Mouse (Mus musculus) midbrain, embryonic 14.5 days (tissue): ENCODE measurements at regions not wholly inside any gene's neighbourhood (a gene's known extent, or its start where the extent isn't known, plus 50 kb on each side); places are given as distances from the start of the nearest gene placed in this dataset.
A peak's percentile ranks its signal among the peaks of the same experiment; 100 is the strongest.
"Not testable (repeated sequence)": the region's sequence is repeated elsewhere in the genome, so short reads cannot be mapped to it uniquely, and the experiment has no call there.

Experiments used
- ATAC-seq: fragments of 200-750 bp; cut with Nextera tagmentation; 2 replicates; pipeline ENCODE4 v1.8.0; 2017; ENCODE audit warnings: moderate number of reproducible peaks, moderate library complexity; ENCODE audit not compliant: low FRiP score, low TSS enrichment
- DNase-seq: peaks from one replicate; pipeline ENCODE4 v3.0.0-alpha.2; 2015
- H3K27ac ChIP-seq: fragments of 300-500 bp; sonication (generic); replicated peaks from 2 replicates; pipeline ENCODE4 v1.5.1; 2014; ENCODE audit warnings: mild to moderate bottlenecking, low read depth, low read length, moderate library complexity
- H3K27me3 ChIP-seq: fragments of 300-500 bp; sonication (generic); 2 replicates; pipeline ENCODE4 v1.6.1; 2014; ENCODE audit warnings: low read length, control low read depth, mixed read lengths; ENCODE audit not compliant: control insufficient read depth, insufficient read depth
- H3K36me3 ChIP-seq: fragments of 300-500 bp; sonication (generic); 2 replicates; pipeline ENCODE4 v1.6.1; 2014; ENCODE audit warnings: low read length, control low read depth; ENCODE audit not compliant: control insufficient read depth, insufficient read depth
- H3K4me1 ChIP-seq: fragments of 300-500 bp; sonication (generic); 2 replicates; pipeline ENCODE4 v1.6.1; 2014; ENCODE audit warnings: mild to moderate bottlenecking, antibody characterized with exemption, low read length, control low read depth; ENCODE audit not compliant: control insufficient read depth, insufficient read depth
- H3K4me2 ChIP-seq: fragments of 300-500 bp; sonication (generic); 2 replicates; pipeline ENCODE4 v1.6.1; 2014; ENCODE audit warnings: mild to moderate bottlenecking, low read length, moderate library complexity
- H3K4me3 ChIP-seq: fragments of 300-500 bp; sonication (generic); replicated peaks from 2 replicates; pipeline ENCODE4 v1.5.1; 2014; ENCODE audit warnings: low read depth, low read length
- H3K9ac ChIP-seq: fragments of 300-500 bp; sonication (generic); replicated peaks from 2 replicates; pipeline ENCODE4 v1.6.1; 2014; ENCODE audit warnings: mild to moderate bottlenecking, low read length, moderate library complexity
- H3K9me3 ChIP-seq: fragments of 300-500 bp; sonication (generic); 2 replicates; pipeline ENCODE4 v1.6.1; 2016; ENCODE audit warnings: low read length, control low read depth, mixed read lengths; ENCODE audit not compliant: control insufficient read depth
- WGBS: fragments of 180-500 bp; shearing (Covaris S2); extraction: QIAGEN DNeasy Blood & Tissue Kit; methylation state at CpG from one replicate; pipeline ENCODE4 v1.1.7; 2014; 5-methylcytosine and 5-hydroxymethylcytosine counted together

GRCm38 (mm10) chr14:92622953-92623352, 1267.5 kb downstream of the Pcdh9 start:
- Histone ChIP-seq H3K27me3 (no peaks in the 10 kb centered on the region), H3K4me1 (no peaks in the 10 kb centered on the region), H3K4me3 (no peak overlapping the region), H3K9me3 (no peaks in the 10 kb centered on the region), H3K4me2 (no peak overlapping the region), H3K9ac (no peak overlapping the region), H3K36me3 (no peaks in the 10 kb centered on the region), H3K27ac (no peak overlapping the region)
- DNase-seq = no peak
- ATAC-seq = no peak
- WGBS = 30% methylated on average over 2 of the region's 2 CpGs

GRCm38 (mm10) chr14:92615605-92616004, 1274.9 kb downstream of the Pcdh9 start:
- Histone ChIP-seq H3K27me3 (no peaks in the 10 kb centered on the region), H3K4me2 (no peak overlapping the region), H3K27ac (no peak overlapping the region), H3K9ac (no peak overlapping the region), H3K9me3 (no peaks in the 10 kb centered on the region), H3K4me3 (no peak overlapping the region), H3K36me3 (no peaks in the 10 kb centered on the region), H3K4me1 (no peaks in the 10 kb centered on the region)
- ATAC-seq = no peak
- WGBS = 95% methylated on average over 4 of the region's 4 CpGs
- no peak for DNase-seq

GRCm38 (mm10) chr14:92593724-92594123, 1296.8 kb downstream of the Pcdh9 start:
- Histone ChIP-seq H3K4me1 (no peaks in the 10 kb centered on the region), H3K4me2 (no peak overlapping the region), H3K9ac (no peak overlapping the region), H3K27me3 (no peaks in the 10 kb centered on the region), H3K4me3 (no peak overlapping the region), H3K9me3 (no peaks in the 10 kb centered on the region), H3K27ac (no peak overlapping the region), H3K36me3 (no peaks in the 10 kb centered on the region)
- WGBS = 69% methylated on average over 1 of the region's 1 CpGs
- DNase-seq (peak; percentile 13), ATAC-seq (no peak)

GRCm38 (mm10) chr14:92591592-92592198, 1298.8 kb downstream of the Pcdh9 start:
- no peak overlapping the region for H3K27ac ChIP-seq
- ATAC-seq (peak; percentile 34; the same call in 1 of the 2 replicates), DNase-seq (peak; percentile 45)

DNA sequence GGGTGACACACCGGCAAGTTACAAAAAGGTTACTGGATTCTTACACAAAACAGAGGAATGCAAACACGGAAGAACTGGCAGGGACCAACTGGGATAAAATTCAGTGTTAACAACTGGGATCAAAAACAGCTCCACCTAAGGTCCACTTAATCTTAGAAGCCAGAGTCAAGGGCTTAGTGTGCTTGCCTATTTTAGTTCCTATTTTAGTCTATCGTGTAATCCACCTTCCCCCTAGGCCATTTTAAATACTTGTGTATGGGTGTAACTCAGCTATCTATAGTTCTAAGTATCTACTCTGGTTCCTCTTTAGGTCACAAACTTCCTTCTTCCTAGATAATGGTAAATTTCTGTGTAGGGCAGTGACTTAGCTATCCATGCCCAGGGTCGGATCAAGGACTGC, 1302.2 kb downstream of the Pcdh9 start:
- H3K4me1 ChIP-seq, H3K9me3 ChIP-seq, H3K36me3 ChIP-seq, DNase-seq, H3K9ac ChIP-seq, ATAC-seq, H3K4me3 ChIP-seq, H3K27me3 ChIP-seq, H3K27ac ChIP-seq, H3K4me2 ChIP-seq: not testable (repeated sequence)
- WGBS = 93% methylated on average over 4 of the region's 4 CpGs

More at GRCm38 (mm10) chr14:92591592-92592198, 1298.8 kb downstream of the Pcdh9 start:
- 40% methylated on average over 7 of the region's 7 CpGs for WGBS
- H3K36me3 ChIP-seq = no peaks in the 10 kb centered on the region
- no peak overlapping the region for H3K4me3 ChIP-seq
- no peak overlapping the region for H3K4me2 ChIP-seq
- H3K27me3 ChIP-seq = no peaks in the 10 kb centered on the region
- no peaks in the 10 kb centered on the region for H3K9me3 ChIP-seq
- H3K9ac ChIP-seq = no peak overlapping the region
- H3K4me1 ChIP-seq = no peaks in the 10 kb centered on the region

GRCm38 (mm10) chr14:92566986-92567385, 1323.5 kb downstream of the Pcdh9 start:
- no peaks in the 10 kb centered on the region for H3K36me3 ChIP-seq
- H3K9ac ChIP-seq = no peak overlapping the region
- H3K4me2 ChIP-seq = no peak overlapping the region
- H3K27ac ChIP-seq = no peak overlapping the region
- H3K4me3 ChIP-seq = no peak overlapping the region
- WGBS = 57% methylated on average over 2 of the region's 2 CpGs
- peak; percentile 7 for DNase-seq
- H3K4me1 ChIP-seq = no peaks in the 10 kb centered on the region
- no peaks in the 10 kb centered on the region for H3K27me3 ChIP-seq
- no peak for ATAC-seq
- no peaks in the 10 kb centered on the region for H3K9me3 ChIP-seq
